Comparison of ENCODE assay signal across 8 mouse cellular contexts in genomic region chr15:102747286-102747640, GRCm38 (mm10). TPM values are rescaled to one million over a fixed set of nuclear protein-coding genes. Genes with fewer than 3 reads are reported as not detected.
DNase-seq lines count a peak whose midpoint lies in the region; ATAC-seq and TF ChIP-seq lines count a peak whose summit lies in the region.

No protein-coding gene starts in this region.

- under 1% methylated on average over 20 of the region's 20 CpGs for WGBS in hindbrain, embryonic 13.5 days
- WGBS in midbrain, embryonic 16.5 days = 2% methylated on average over 20 of the region's 20 CpGs

- H3K4me2 ChIP-seq in hindbrain, embryonic 13.5 days = peak overlapping the region; percentile 78
- peak overlapping the region; percentile 71 for H3K4me2 ChIP-seq in midbrain, embryonic 16.5 days (ENCODE audit: low read length)

- TF ChIP-seq CTCF in layer of hippocampus, adult 2 months (conservative IDR thresholded peaks at IDR 0.05) = no peak

- H3K27ac ChIP-seq in layer of hippocampus, adult 2 months = peak overlapping the region; percentile 97
- peak overlapping the region; percentile 98 for H3K27ac ChIP-seq in hindbrain, embryonic 13.5 days
- peak overlapping the region; percentile 98 for H3K27ac ChIP-seq in midbrain, embryonic 16.5 days (ENCODE audit: low read length)

- peaks cover 81% of the 10 kb centered on the region for H3K27me3 ChIP-seq in hindbrain, embryonic 13.5 days
- peaks cover 3% of the 10 kb centered on the region; the same call in 1 of the 2 replicates for H3K27me3 ChIP-seq in midbrain, embryonic 16.5 days (ENCODE audit: control insufficient read depth, insufficient read depth, low read depth, low read length)

- H3K9ac ChIP-seq in hindbrain, embryonic 13.5 days = peak overlapping the region; percentile 78
- H3K9ac ChIP-seq in midbrain, embryonic 16.5 days (ENCODE audit: low read depth, low read length) = peak overlapping the region; percentile 73

- peaks cover 60% of the 10 kb centered on the region for H3K4me1 ChIP-seq in hindbrain, embryonic 13.5 days (replicated peaks)
- H3K4me1 ChIP-seq in midbrain, embryonic 16.5 days (ENCODE audit: control insufficient read depth, insufficient read depth, low read length) = peaks cover 52% of the 10 kb centered on the region

- no peaks in the 10 kb centered on the region for H3K36me3 ChIP-seq in hindbrain, embryonic 13.5 days
- no peaks in the 10 kb centered on the region for H3K36me3 ChIP-seq in midbrain, embryonic 16.5 days (ENCODE audit: control insufficient read depth, insufficient read depth, low read length)

- DNase-seq in layer of hippocampus, adult 2 months (ENCODE audit: low spot score in 2 of 2) = no peak
- no peak for DNase-seq in layer of hippocampus, adult 9-11 months
- peak; percentile 73 to 76 for DNase-seq in cerebellum, postnatal 10 days
- no peak for DNase-seq in spleen, adult 12 weeks (ENCODE audit: low spot score)

- no peaks in the 10 kb centered on the region for H3K9me3 ChIP-seq in hindbrain, embryonic 13.5 days
- no peaks in the 10 kb centered on the region for H3K9me3 ChIP-seq in midbrain, embryonic 16.5 days (replicated peaks; ENCODE audit: control insufficient read depth, low read length, poor library complexity, severe bottlenecking)

- peak overlapping the region; percentile 52 for H3K4me3 ChIP-seq in layer of hippocampus, adult 2 months
- H3K4me3 ChIP-seq in hindbrain, embryonic 13.5 days = peak overlapping the region; percentile 34
- peak overlapping the region; percentile 41 for H3K4me3 ChIP-seq in midbrain, embryonic 16.5 days (ENCODE audit: low read depth, low read length)

- no peak for ATAC-seq in hindbrain, embryonic 13.5 days (ENCODE audit: low FRiP score)
- ATAC-seq in midbrain, embryonic 16.5 days = no peak
- no peak for ATAC-seq in monocyte, adult 5-6 weeks (replicated peaks; ENCODE audit: insufficient number of reproducible peaks, low FRiP score, low TSS enrichment, poor library complexity, severe bottlenecking)
- ATAC-seq in megakaryocyte progenitor cell, adult 5-6 weeks (replicated peaks; ENCODE audit: poor library complexity) = no peak

RNA-seq across cellular contexts. Expression of gene Calcoco1, which starts 25.3 kb away (rescaled TPM):
- 10 to 100 TPM; 95.4 to 96.9 TPM for total RNA-seq in layer of hippocampus, adult 2 months (2021)
- 41.8 and 42.3 TPM in 2 replicates for polyA plus RNA-seq in hindbrain, embryonic 13.5 days (2015; fragmentation: Nextera tagmentation; extraction: Ambion mirVana)
- polyA plus RNA-seq in midbrain, embryonic 16.5 days (2015; fragmentation: Nextera tagmentation; extraction: Ambion mirVana) = 38.3 and 38.7 TPM in 2 replicates
- total RNA-seq in monocyte, adult 5-6 weeks (2017) = 34.7 to 46.4 TPM (median 44.7 TPM) in 3 replicates
- 12.0 and 16.8 TPM in 2 replicates for total RNA-seq in megakaryocyte progenitor cell, adult 5-6 weeks (2015)
- 9.2 and 10.8 TPM in 2 replicates for total RNA-seq in megakaryocyte progenitor cell, adult 5-6 weeks (2017)

Comparison
In these comparisons a context has a peak if more than half of its experiments do, and no peak if none do; other contexts are left out.
1. DNase-seq: peak in cerebellum, postnatal 10 days (2 of 2); none in layer of hippocampus, adult 2 months (0 of 2), layer of hippocampus, adult 9-11 months (single experiment) and spleen, adult 12 weeks (single experiment).
2. Peak in every context shown above with its lines, with median percentiles within 50 percentile points of each other: H3K27ac ChIP-seq and H3K4me3 ChIP-seq.